Mouse (Mus musculus): ENCODE measurements around the gene Zfp592.
"Not testable (repeated sequence)": the region's sequence is repeated elsewhere in the genome, so short reads cannot be mapped to it uniquely, and the experiment has no call there.

Gene Zfp592

DNA sequence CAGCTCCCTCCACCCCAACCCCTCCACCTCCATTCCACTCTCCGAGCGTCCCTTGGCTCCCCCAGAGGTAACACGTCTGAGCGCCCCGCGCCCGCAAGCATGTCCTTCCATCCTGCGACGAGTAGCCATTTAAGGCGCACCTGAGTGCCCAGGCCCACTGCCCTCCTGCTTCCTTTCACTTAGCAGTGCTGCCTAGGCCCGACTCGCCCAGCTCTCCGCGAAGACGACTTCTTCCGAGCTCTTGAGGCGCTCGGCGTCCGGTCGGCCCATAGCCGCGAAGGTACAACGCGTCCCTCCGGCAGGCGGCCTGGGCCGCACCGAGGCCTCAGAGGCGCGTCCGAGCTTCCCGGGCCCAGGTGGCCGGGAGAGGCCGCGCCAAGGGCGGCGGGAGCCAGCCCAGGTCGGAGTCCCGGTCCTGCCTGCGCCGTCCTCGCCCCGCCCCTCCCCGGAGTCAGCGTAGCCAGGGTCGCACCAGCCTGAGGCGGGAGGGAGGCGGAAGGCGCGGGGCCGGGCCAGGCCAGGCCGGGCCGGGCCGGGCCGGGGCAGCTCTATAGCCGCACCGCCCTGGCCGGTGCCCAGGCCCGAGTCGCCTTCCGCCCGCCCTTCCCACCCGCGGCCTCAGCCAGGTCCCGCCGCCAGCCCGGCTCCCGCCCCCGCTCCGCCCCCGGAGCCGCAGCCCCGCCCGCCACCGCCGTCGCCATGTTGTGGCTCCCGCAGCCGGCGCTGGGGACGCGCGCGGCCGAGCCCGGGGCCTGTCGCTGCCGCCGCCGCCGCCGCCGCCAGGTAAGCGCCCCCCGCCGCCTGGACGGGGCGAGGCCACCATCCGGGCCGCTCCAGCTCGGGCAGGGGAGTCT is at the start of gene Zfp592:
TSS of gene Zfp592 (plus strand) at position 702 of the 854 bp plus-strand sequence.
- DNase-seq: peak; percentile 87

DNA sequence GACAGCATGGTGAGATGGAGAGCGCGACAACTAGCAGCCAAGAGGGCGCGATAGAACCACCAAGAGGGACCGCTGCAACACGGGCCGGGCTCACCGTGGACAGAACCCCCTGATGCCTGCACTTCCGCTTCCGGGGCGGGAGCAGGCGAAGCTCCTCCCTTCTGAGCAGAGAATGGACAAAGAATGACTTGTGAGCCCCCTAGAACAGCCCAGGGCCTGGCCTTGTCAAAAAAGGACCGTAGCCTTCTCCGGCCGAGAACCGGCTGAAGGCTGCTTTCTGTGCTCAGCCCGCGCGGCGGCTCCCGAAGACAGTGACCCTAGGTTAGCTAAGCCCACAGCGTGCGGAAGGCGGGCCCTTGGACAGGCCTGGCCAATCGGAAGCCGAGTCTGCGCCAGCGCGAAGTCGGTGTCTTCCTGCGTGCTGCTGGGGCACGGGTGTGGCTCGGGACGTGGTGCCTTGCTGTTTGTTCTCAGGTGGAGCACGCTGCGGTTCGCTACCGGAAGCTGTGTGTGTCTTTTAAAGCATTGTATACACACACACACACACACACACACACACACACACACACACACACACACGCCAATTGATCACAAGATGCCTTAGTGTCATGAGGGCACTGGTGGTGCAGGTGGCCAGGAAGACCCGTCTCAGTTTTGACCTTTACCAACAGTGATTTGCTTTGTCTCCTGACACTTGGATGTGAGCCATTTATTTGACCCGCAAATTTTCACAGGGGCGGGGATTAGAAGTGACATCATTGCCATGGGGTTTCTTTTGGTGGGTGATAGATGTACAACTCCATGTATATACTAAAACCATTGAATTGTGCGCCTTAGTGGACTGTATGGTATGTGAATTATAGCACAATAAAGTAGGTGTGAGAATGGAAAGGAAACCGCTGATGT is 45.8 kb upstream of the Zfp592 start, which contains the start of gene Sec11a:
TSS of gene Sec11a (minus strand) at position 336 of the 906 bp plus-strand sequence.
- peak; percentile 95 for DNase-seq

DNA sequence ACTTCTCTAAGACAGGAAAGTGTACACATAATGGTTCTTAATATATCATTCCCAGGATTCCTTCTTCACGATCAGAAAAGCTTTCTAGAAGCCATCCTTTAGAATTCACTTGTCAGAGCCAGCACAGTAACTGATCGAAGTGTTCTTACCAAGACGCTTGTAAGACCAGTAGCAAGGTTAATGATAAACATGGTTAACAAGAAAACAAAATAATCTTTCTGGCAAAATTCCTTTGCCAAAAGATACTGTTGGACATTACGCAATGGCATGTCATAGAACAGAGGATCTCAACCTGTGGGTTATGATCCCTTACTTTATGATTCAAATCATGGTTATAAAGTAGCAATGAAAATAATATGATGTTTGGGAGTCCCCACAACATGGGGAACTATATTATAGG is 42.0 kb upstream of the Zfp592 start:
- no peak for DNase-seq

DNA sequence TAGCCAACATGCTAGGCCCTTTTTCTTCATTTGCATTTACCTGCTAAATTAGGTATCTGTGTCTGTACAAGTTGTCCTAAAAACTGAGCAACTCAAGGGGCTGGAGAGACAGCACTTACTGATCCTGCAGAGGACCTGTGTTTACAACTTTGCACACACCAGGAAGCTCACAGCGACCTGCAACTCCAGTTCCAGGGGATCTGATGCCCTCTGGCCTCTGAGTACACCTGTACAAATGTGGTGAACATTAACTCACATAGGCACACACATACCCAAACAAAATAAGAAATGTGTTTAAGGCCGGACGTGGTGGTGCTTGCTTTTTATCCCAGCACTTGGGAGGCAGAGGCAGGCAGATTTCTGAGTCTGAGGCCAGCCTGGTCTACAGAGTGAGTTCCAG is 41.3 kb upstream of the Zfp592 start:
- no peak for DNase-seq

DNA sequence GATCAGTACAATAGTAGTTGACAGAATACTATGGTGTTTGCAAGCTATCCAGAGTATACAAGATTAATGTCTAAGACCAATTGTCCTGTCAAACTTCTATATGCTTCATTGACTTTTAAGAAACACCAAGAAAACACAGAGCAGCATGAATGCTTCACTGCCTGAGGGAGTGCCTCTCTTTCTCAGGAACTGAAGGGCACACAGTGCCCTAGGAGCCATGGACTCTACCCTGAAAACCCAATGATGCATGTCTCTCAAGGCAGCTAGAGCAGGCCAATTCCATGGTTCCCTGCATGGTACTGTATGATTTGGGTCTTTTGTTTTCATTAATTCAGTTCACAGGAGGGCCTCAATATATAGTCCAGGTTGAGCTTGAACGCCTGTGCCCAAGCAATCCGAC is 39.2 kb upstream of the Zfp592 start:
- no peak for DNase-seq

DNA sequence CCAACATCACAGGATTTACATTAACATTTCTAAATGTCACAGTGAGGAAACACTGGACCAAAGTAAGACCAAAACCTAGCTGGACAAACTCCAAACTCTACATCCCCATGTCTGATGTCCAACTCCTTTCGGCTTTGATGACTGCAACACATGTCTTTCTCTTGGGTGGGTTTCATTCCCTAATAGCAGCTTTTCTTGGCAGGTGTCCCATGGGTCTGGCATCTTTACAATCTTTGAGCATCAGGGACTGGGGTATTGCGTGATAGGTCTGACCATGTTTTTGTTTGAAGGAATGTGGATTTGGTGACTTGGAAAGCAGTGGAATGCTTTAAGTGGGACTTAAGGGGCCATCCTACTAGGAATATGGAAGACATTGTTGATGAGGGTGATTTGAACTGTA is 36.6 kb upstream of the Zfp592 start:
- DNase-seq: no peak

DNA sequence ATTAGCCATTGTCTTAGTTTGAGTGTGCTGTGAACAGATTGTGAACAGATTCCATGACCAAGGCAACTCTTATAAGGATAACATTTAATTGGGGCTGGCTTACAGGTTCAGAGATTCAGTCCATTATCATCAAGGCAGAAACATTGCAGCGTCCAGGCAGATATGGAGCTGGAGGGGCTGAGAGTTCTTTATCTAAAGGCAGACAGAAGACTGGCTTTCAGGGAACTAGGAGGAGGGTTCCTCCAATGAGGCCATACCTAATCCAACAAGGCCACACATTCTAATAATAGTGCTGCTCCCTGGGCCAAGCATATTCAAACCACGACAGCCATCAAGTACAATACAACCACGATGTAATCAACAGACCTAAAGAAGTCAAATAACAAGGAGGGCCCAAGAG is 34.5 kb upstream of the Zfp592 start:
- DNase-seq: no peak

DNA sequence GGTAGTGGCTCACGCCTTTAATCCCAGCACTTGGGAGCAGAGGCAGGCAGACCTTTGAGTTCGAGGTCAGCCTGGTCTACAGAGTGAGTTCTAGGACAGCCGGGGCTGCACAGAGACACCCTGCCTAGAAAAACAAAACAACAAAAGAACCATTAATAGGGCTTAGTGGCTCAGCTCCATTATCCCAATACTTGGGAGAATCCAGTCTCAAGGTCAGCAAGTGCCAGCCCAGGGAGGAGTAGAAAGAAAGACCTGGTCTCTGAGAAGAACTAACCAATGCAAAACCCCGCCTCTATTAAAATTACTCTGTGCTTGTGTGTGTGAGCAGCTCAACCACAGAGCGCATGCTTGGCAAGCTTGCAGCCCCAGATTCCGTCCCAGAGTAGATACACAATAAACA is 30.7 kb upstream of the Zfp592 start:
- no peak for DNase-seq

DNA sequence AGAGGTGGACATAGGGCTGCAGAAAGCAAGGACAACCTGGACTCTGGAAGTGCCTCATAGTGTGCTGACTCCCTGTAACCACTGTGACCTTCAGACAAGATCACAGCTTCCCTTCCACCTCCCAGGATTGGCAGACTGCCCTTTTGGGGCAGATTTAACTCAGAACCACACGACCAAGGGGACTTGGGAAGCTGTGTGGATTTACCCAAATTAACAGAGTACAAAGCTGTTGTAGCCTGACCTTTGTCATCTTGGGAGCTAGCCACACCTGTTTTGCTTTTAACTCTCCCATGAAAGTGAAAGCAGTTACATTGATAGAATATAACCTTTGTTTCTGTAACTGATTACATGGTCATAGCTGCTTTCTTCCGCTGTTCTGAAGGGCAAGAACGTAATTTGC is 22.6 kb upstream of the Zfp592 start:
- no peak for DNase-seq

DNA sequence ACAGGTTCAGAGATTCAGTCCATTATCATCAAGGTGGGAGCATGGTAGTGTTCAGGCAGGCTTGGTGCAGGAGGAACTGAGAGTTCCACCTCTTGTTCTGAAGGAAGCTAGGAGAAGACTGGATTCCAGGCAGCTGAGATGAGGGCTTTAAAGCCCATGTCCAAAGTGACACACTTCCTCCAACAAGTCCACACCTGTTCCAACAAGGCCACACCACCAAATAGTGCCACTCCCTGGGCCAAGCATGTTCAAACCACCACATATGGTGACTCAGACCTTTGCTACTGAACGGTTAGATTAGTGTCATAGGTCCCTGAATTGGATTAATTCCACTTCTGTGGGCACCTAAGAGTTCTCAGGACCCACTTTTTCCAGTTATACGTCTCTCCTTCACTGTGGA is 22.1 kb upstream of the Zfp592 start:
- no peak for DNase-seq

DNA sequence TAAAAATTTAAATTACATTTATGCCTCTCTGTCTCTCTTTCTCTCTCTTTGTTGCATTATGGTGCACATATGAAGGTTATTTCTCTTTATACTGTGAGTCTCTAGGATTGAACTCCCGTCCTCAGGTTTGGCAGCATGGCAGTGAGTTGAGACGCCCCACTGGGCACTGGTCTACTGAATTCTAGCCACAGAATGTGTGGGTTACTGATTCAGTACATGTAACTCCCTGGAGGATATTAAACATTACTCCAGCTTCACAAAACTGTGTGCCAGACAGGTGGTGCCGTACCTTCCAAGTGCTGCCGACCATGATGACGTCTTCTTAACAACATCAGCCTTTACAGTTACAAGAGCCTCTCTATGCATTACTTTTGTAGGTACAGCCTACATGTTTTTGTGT is 21.4 kb upstream of the Zfp592 start:
- DNase-seq: no peak

DNA sequence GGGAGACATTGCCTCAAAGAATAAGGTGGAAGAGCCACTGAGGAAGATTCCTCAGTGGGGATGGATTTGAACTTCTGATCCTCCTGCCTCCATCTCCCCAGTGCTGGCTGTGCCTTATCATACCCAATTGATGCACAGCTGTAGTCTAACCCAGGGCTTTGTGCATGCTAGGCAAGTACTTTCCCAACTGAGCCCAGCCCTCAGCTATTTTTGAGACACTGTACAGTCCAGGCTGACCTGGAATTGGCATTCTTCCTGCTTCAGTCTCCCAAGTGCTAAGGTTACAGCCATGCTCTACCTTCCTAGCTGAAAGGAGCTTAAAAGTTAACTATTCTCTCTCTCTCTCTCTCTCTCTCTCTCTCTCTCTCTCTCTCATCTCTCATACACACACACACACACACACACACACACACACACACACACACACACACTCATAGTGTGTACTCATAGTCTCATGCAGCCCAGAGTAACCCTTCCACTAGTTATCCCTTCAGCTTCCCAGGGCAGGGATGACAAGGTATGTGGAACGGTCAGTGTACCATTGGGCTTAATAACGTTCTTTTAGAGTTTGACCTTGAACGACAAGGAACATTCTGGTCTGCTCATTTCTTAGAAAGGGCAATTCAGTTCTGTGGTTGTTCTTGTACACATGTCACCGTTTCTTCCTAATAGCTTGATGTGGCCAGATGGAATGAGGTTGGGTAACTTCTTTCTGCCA is 20.4 kb upstream of the Zfp592 start:
- not testable (repeated sequence) for DNase-seq

DNA sequence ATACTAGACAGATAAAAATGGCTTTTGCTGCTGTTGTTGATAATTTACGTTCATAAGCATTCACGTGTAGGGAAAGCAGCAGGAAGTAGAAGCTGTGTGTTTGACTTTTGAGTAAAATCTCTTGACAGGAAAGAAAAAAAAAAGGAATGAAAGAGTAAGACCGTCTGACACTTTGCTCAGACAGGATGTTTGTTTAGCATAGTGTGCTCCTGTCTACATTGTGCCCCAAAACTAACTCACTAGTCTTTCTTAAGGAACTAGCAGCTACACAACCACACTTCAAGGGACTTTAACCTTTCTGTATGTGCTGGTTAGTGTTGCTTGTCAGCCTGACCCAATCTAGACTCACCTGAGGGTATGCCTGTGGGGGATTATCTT is 19.9 kb upstream of the Zfp592 start:
- not testable (repeated sequence) for DNase-seq

DNA sequence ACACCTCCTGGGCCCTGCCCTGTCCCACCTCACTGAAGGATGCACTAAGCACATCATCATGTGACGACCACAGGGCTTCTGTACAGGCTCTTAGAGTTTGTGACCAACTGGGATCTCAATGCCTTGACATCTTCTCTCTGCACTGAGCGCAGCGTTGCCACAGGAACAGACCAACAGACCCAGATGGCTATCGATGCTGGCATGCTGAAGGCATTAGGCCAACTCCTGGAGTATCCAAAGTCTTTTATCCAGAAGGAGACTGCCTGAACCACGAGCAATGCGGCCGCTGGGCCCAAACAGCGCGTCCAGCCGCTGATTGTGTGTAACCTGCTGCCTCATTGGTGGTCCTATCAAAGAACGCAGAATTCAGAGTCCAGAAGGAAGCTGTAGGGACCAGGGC is 12.9 kb upstream of the Zfp592 start:
- DNase-seq: no peak

DNA sequence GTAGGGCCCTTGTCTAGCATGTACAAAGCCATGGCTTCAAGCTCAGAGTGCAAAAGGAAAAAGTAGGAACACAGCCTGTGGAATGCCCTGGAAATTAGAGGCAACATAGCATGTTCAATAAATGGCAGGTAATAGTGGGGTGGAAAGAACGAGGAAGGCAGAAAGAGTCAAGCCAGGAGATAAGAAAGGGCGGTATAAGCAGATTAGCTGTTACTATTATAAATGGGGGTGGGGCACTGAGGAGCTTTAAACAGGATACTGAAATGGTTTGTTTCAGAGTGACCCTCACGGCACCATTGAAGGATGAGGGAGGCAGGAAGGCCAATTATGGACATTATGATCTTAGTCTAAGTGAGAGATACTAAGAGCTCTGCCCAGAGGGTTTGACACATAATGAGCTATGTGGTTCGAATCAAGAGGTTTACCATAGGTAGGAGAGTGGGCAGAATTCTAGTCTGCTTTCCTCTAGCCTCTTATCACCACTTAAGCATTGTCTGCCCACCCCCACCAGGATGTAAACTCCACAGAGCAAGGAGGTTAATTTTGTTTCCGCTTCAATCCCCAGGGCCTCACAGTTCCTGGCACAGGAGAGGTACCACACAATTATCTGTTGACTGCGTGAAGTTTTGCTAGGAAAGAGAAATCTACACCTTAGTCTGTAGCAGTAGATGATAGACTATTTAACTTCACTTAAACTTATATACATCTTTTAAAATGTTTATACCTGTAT is 6.9 kb upstream of the Zfp592 start:
- DNase-seq: peak; percentile 40

DNA sequence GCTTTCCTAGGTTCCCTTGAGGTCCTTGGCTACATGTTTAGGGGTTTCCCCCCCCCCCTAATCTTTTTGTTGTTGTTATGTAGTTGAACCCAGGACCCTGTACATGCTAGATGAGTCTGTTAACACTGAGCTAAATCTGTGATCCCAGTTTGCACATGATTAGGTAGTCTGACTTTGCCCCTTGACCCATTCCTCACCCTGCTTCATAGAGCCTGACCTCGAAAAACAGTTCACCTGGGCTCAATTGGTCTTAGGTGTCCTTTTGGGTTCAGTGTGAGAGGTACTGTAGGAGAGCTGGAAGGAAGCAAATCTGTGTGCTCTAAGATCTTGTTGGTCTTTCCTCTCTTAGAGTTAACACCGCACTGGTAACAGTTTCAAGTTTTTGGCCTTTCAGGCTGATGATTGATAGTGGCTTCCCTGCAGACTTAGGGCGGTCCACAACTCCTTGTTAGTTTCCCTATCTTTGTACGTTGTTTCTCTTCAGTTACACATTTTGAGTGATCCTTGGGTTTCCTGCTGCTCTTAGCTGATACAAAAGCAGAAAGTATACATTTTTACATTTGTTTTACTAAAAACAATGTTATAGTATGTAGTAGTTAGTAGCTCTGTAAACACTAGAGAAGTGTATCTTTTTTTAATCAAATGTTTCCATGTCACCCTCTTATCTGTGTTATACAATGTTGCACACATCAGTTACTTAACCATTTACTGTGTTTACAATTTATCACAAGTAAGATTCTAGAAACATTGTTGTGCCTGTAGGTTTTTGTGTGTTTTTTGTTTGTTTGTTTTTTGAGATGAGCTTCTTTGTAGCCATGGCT is 5.5 kb upstream of the Zfp592 start:
- no peak for DNase-seq

DNA sequence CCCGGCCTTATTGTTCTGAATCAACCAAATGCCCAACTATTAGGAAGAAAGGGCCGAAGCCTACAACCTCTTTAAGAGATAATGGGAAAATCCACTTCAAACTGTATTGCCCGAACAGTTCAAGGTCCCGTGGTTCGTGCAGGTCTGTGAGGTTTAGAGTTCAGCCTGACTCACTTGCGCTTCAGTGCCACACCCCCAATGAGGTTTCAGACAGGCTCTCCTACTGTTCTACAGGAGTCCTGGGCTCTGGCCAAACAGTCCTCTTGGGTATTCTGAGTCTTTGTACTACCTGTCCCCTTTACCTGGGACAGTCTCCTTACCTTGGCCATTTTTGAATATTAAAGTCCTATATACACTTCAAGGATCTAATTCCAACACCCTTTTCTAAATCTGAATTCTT is 3.2 kb upstream of the Zfp592 start:
- no peak for DNase-seq

DNA sequence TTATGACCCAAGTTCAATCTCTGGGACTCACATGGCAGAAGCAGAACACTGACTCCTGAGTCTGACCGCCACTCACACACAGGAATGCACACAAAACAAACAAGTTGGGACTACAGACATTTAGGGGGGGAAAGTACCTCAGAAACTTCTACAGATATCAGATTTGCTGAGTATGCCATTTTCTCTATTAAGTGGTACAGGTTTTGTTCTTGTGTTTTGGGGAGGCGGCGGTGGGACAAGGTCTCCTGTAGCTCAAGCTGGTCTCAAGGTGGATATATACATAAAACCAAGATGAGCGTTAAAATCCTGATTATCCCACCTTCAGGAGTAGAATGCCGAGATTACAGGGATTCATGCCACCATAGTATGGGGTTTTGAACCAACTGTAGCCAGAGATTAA is 1.9 kb upstream of the Zfp592 start:
- no peak for DNase-seq

DNA sequence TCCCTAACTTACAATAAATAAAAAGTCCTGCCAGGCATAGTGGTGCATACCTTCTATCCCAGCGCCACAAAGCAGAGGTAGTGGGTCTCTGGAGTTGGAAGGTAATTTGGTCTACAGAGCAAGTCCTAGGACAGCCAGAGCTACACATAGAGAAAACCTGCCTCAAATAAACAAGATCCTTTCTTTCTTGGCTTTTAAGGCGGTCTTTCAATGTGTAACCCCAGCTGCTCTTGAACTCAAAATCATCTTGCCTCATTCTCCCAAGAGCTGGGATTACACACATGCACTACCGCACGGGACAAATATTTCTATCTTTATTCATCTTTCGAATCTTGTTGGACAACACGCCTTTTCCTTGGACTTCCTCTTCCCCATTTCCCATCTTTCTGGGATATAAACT is 1.4 kb upstream of the Zfp592 start:
- DNase-seq: no peak

DNA sequence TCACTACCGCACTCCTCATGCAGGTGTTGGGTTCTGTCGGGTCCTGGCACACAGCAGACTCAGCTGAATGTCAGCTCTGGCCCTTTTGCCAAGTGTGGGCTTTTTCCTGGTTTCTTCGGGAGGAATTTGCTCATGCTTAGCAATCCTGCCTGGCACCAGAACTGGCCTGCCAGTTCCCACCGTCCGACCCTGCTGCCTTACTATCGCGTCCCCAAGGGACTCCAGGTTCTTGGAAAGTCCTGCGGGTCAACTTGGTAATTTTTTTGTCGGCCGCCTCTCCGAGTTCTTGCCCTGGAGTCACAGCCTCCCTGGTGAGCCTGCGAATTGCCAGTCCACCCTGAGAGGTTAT is 876 bp upstream of the Zfp592 start:
- DNase-seq: no peak

DNA sequence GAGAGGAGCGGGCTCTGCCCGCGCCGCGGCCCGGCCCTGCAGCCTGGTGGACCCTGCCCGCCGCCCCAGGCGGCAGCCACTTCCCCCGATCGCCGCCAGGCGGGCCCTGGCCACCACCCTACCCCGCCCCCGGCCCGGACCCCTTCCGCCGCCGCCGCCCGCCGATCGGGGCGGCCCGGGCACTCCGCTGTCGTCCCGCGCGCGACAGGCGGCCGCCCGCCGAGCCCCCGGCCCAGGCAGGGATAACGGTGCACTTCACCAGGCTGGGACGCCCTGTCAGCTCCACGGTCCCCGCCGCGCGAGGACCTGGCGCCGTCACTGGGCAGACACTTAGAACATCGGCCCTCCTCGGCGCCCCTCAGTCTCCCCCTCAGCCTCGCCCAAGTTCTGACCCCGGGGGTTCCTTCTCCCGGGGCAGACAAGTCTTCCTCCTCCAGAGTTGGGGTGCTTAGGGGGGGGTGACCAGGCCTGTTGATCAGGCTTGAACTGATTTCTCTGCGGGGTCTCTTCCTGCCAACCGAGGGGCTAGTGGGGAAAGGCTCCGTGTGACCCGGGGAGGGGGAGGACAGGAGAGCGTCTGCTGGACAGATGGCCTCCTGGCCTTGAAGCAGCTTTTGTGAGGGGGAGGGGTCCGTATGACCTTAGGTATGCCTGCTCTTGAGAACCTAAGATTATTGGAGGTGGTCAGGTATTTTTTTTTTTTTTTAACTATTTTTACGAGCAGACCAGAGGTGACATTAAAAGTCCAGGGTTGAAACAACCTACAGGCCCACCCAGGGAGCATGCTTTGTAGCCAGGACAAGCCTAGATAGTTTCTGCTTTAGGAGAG is 567 bp downstream of the Zfp592 start:
- DNase-seq: no peak
